Mouse (Mus musculus) intestine, embryonic 16.5 days (tissue): ENCODE data around the gene Cdk2ap2. TPM values are rescaled to one million over a fixed set of nuclear protein-coding genes. Genes with fewer than 3 reads are reported as not detected.

ENCODE experiments used
- ATAC-seq: fragments of 200-750 bp; cut with Nextera tagmentation; 2 replicates; pipeline ENCODE4 v1.8.0; 2017; ENCODE audit warnings: moderate TSS enrichment, moderate library complexity
- H3K27ac ChIP-seq: fragments of 300-500 bp; sonication (generic); 2 replicates; pipeline ENCODE4 v1.5.1; 2014; ENCODE audit warnings: mild to moderate bottlenecking, low read length
- H3K27me3 ChIP-seq: fragments of 300-500 bp; sonication (generic); replicated peaks from 2 replicates; pipeline ENCODE4 v1.6.1; 2014; ENCODE audit warnings: low read length, control low read depth, mixed read lengths; ENCODE audit not compliant: control insufficient read depth, insufficient read depth
- H3K36me3 ChIP-seq: fragments of 300-500 bp; sonication (generic); 2 replicates; pipeline ENCODE4 v1.6.1; 2014; ENCODE audit warnings: low read length, control low read depth; ENCODE audit not compliant: control insufficient read depth, insufficient read depth
- H3K4me1 ChIP-seq: fragments of 300-500 bp; sonication (generic); 2 replicates; pipeline ENCODE4 v1.6.1; 2014; ENCODE audit warnings: low read length, control low read depth, mixed read lengths; ENCODE audit not compliant: control insufficient read depth, insufficient read depth
- H3K4me2 ChIP-seq: fragments of 300-500 bp; sonication (generic); 2 replicates; pipeline ENCODE4 v1.6.1; 2014; ENCODE audit warnings: low read depth, low read length, control low read depth
- H3K4me3 ChIP-seq: fragments of 300-500 bp; sonication (generic); 2 replicates; pipeline ENCODE4 v1.5.1; 2014; ENCODE audit warnings: mild to moderate bottlenecking, low read length
- H3K9ac ChIP-seq: fragments of 300-500 bp; sonication (generic); 2 replicates; pipeline ENCODE4 v1.6.1; 2014; ENCODE audit warnings: low read depth, low read length
- H3K9me3 ChIP-seq: fragments of 300-500 bp; sonication (generic); 2 replicates; pipeline ENCODE4 v1.6.1; 2016; ENCODE audit warnings: low read length, control low read depth; ENCODE audit not compliant: control insufficient read depth
- WGBS: fragments of 180-500 bp; shearing (Covaris S2); extraction: QIAGEN DNeasy Blood & Tissue Kit; methylation state at CpG from one replicate; pipeline ENCODE4 v1.1.7; 2014; 5-methylcytosine and 5-hydroxymethylcytosine counted together
- polyA plus RNA-seq: library from polyadenylated mRNA; unstranded; fragments of >200 nt; fragmentation: Nextera tagmentation; extraction: Ambion mirVana; gene quantifications from 2 replicates; pipeline ENCODE4 v1.2.1, GENCODE M21; 2015

Cdk2ap2 gene
- polyA plus RNA-seq, 1 experiment from 2014 or later, result 159 TPM

- WGBS, result 65% methylated on average over 3 of the region's 3 CpGs
- Histone ChIP-seq H3K36me3 (no peaks in the 10 kb centered on the region), H3K9me3 (no peaks in the 10 kb centered on the region), H3K27ac (no peak overlapping the region), H3K4me3 (no peak overlapping the region), H3K9ac (no peak overlapping the region), H3K27me3 (0 out of 2 replicates have a peak, but pooled peaks cover under 1% of the 10 kb centered on the region), H3K4me1 (peaks cover 35% of the 10 kb centered on the region), H3K4me2 (no peak overlapping the region)
- ATAC-seq, result no peak
Measured at GRCm38 (mm10) chr19:4095802-4096201, 1.2 kb upstream of the Cdk2ap2 start.

- Histone ChIP-seq H3K36me3 (no peaks in the 10 kb centered on the region), H3K9me3 (no peaks in the 10 kb centered on the region), H3K4me3 (peak overlapping the region; percentile 70), H3K4me1 (peaks cover 36% of the 10 kb centered on the region), H3K27ac (peak overlapping the region; percentile 90), H3K9ac (peak overlapping the region; percentile 76), H3K27me3 (0 out of 2 replicates have a peak, but pooled peaks cover 4% of the 10 kb centered on the region), H3K4me2 (peak overlapping the region; percentile 73)
- under 1% methylated on average over 21 of the region's 21 CpGs for WGBS
- ATAC-seq, result peak; percentile 72
Measured at GRCm38 (mm10) chr19:4097441-4097825, 451 bp downstream of the Cdk2ap2 start.

- Histone ChIP-seq H3K9ac (no peak overlapping the region), H3K27me3 (0 out of 2 replicates have a peak, but pooled peaks cover 4% of the 10 kb centered on the region), H3K4me3 (no peak overlapping the region), H3K4me2 (peak overlapping the region; percentile 73; the same call in 1 of the 2 replicates), H3K4me1 (peaks cover 35% of the 10 kb centered on the region), H3K27ac (no peak overlapping the region), H3K9me3 (no peaks in the 10 kb centered on the region), H3K36me3 (no peaks in the 10 kb centered on the region)
- ATAC-seq, result no peak
- 93% methylated on average over 13 of the region's 13 CpGs for WGBS
Measured at GRCm38 (mm10) chr19:4098426-4098825, 1.4 kb downstream of the Cdk2ap2 start.

GRCm38 (mm10) chr19:4099056-4099455, 2.1 kb downstream of the Cdk2ap2 start:
- Histone ChIP-seq H3K27ac (peak overlapping the region; percentile 69), H3K4me1 (peaks cover 35% of the 10 kb centered on the region), H3K9me3 (no peaks in the 10 kb centered on the region), H3K4me2 (peak overlapping the region; percentile 82), H3K27me3 (0 out of 2 replicates have a peak, but pooled peaks cover 4% of the 10 kb centered on the region), H3K4me3 (peak overlapping the region; percentile 53), H3K36me3 (no peaks in the 10 kb centered on the region), H3K9ac (peak overlapping the region; percentile 71; the same call in 1 of the 2 replicates)
- 11% methylated on average over 9 of the region's 9 CpGs for WGBS
- ATAC-seq, result peak; percentile 17

- ATAC-seq, result peak; percentile 19
- Histone ChIP-seq H3K4me1 (peaks cover 35% of the 10 kb centered on the region), H3K4me3 (peak within 1 kb of the TSS; percentile 53), H3K27me3 (0 out of 2 replicates have a peak, but pooled peaks cover 4% of the 10 kb centered on the region), H3K9me3 (no peaks in the 10 kb centered on the region), H3K36me3 (no peaks in the 10 kb centered on the region), H3K4me2 (peak within 1 kb of the TSS; percentile 82), H3K9ac (peak within 1 kb of the TSS; percentile 71), H3K27ac (peak within 1 kb of the TSS; percentile 69)
- WGBS, result 2% methylated on average over 53 of the region's 53 CpGs
Measured at GRCm38 (mm10) chr19:4099837-4100717, 3.1 kb downstream of the Cdk2ap2 start, which contains the start of gene Pitpnm1. Gene Pitpnm1 (plus strand): TSS chr19:4099998.

- Histone ChIP-seq H3K4me2 (peak overlapping the region; percentile 82), H3K27me3 (0 out of 2 replicates have a peak, but pooled peaks cover 4% of the 10 kb centered on the region), H3K36me3 (no peaks in the 10 kb centered on the region), H3K9me3 (no peaks in the 10 kb centered on the region), H3K4me1 (peaks cover 35% of the 10 kb centered on the region), H3K4me3 (peak overlapping the region; percentile 53), H3K27ac (no peak overlapping the region), H3K9ac (peak overlapping the region; percentile 71)
- ATAC-seq, result no peak
- WGBS, result 2% methylated on average over 52 of the region's 52 CpGs
Measured at GRCm38 (mm10) chr19:4100718-4101261, 3.8 kb downstream of the Cdk2ap2 start.

- no peak overlapping the region for H3K4me3 ChIP-seq
- no peaks in the 10 kb centered on the region for H3K9me3 ChIP-seq
- no peak for ATAC-seq
- H3K36me3 ChIP-seq, result no peaks in the 10 kb centered on the region
- peaks cover 33% of the 10 kb centered on the region for H3K4me1 ChIP-seq
- H3K4me2 ChIP-seq, result no peak overlapping the region
- 0 out of 2 replicates have a peak, but pooled peaks cover 4% of the 10 kb centered on the region for H3K27me3 ChIP-seq
- no peak overlapping the region for H3K27ac ChIP-seq
- no peak overlapping the region for H3K9ac ChIP-seq
- WGBS, result 81% methylated on average over 6 of the region's 6 CpGs
Measured at GRCm38 (mm10) chr19:4101466-4101865, 4.5 kb downstream of the Cdk2ap2 start.

- 0 out of 2 replicates have a peak, but pooled peaks cover 4% of the 10 kb centered on the region for H3K27me3 ChIP-seq
- no peak overlapping the region for H3K4me3 ChIP-seq
- no peaks in the 10 kb centered on the region for H3K9me3 ChIP-seq
- no peak overlapping the region for H3K9ac ChIP-seq
- ATAC-seq, result no peak
- H3K36me3 ChIP-seq, result no peaks in the 10 kb centered on the region
- peaks cover 32% of the 10 kb centered on the region for H3K4me1 ChIP-seq
- WGBS, result 80% methylated on average over 2 of the region's 2 CpGs
- H3K4me2 ChIP-seq, result no peak overlapping the region
- H3K27ac ChIP-seq, result no peak overlapping the region
Measured at GRCm38 (mm10) chr19:4102049-4102448, 5.1 kb downstream of the Cdk2ap2 start.

- no peak overlapping the region for H3K9ac ChIP-seq
- no peaks in the 10 kb centered on the region for H3K9me3 ChIP-seq
- WGBS, result 95% methylated on average over 12 of the region's 12 CpGs
- no peaks in the 10 kb centered on the region for H3K36me3 ChIP-seq
- H3K27ac ChIP-seq, result no peak overlapping the region
- no peak overlapping the region for H3K4me3 ChIP-seq
- peaks cover 31% of the 10 kb centered on the region for H3K4me1 ChIP-seq
- H3K4me2 ChIP-seq, result no peak overlapping the region
- H3K27me3 ChIP-seq, result 0 out of 2 replicates have a peak, but pooled peaks cover 4% of the 10 kb centered on the region
- ATAC-seq, result no peak
Measured at GRCm38 (mm10) chr19:4102626-4103025, 5.6 kb downstream of the Cdk2ap2 start.
